Mouse (Mus musculus) heart, embryonic 16.5 days (tissue): ENCODE data around the gene Myl7. TPM values are rescaled to one million over a fixed set of nuclear protein-coding genes. Genes with fewer than 3 reads are reported as not detected.
A peak's percentile ranks its signal among the peaks of the same experiment; 100 is the strongest.

Experiments
- ATAC-seq: fragments of 200-750 bp; cut with Nextera tagmentation; replicated peaks from 2 replicates; pipeline ENCODE4 v1.8.0; 2017; ENCODE audit warnings: moderate number of reproducible peaks; ENCODE audit not compliant: insufficient read depth, low FRiP score; ENCODE audit errors: extremely low read depth
- H3K27ac ChIP-seq: fragments of 300-500 bp; sonication (generic); 2 replicates; pipeline ENCODE4 v1.5.1; 2014; ENCODE audit warnings: mild to moderate bottlenecking, low read length, control low read depth, moderate library complexity
- H3K27me3 ChIP-seq: fragments of 300-500 bp; sonication (generic); 2 replicates; pipeline ENCODE4 v1.6.1; 2014; ENCODE audit warnings: low read length, mixed read lengths; ENCODE audit not compliant: control insufficient read depth, insufficient read depth
- H3K36me3 ChIP-seq: fragments of 300-500 bp; sonication (generic); 2 replicates; pipeline ENCODE4 v1.6.1; 2014; ENCODE audit not compliant: control insufficient read depth, insufficient read depth
- H3K4me1 ChIP-seq: fragments of 300-500 bp; sonication (generic); 2 replicates; pipeline ENCODE4 v1.6.1; 2014; ENCODE audit warnings: low read length, mixed read lengths; ENCODE audit not compliant: control insufficient read depth, insufficient read depth
- H3K4me2 ChIP-seq: fragments of 300-500 bp; sonication (generic); 2 replicates; pipeline ENCODE4 v1.6.1; 2014; ENCODE audit warnings: low read depth, mild to moderate bottlenecking, control low read depth, low read length
- H3K4me3 ChIP-seq: fragments of 300-500 bp; sonication (generic); 2 replicates; pipeline ENCODE4 v1.5.1; 2014; ENCODE audit warnings: mild to moderate bottlenecking, control low read depth, low read length
- H3K9ac ChIP-seq: fragments of 300-500 bp; sonication (generic); 2 replicates; pipeline ENCODE4 v1.6.1; 2014; ENCODE audit warnings: low read length, control low read depth
- H3K9me3 ChIP-seq: fragments of 300-500 bp; sonication (generic); replicated peaks from 2 replicates; pipeline ENCODE4 v1.6.1; 2016; ENCODE audit warnings: low read length; ENCODE audit not compliant: control insufficient read depth
- WGBS: fragments of 180-500 bp; shearing (Covaris S2); extraction: QIAGEN DNeasy Blood & Tissue Kit; methylation state at CpG from one replicate; pipeline ENCODE4 v1.1.7; 2014; 5-methylcytosine and 5-hydroxymethylcytosine counted together
- polyA plus RNA-seq: library from polyadenylated mRNA; unstranded; fragments of >200 nt; fragmentation: Nextera tagmentation; extraction: Ambion mirVana; gene quantifications from 2 replicates; pipeline ENCODE4 v1.2.1, GENCODE M21; 2015

The Myl7 gene
- polyA plus RNA-seq, 1 experiment from 2014 or later = 5,161 TPM

GRCm38 (mm10) chr11:5908642-5909041 is 10.1 kb upstream of the Myl7 start:
- Histone ChIP-seq H3K4me2 (no peak overlapping the region), H3K4me1 (0 out of 2 replicates have a peak, but pooled peaks cover 2% of the 10 kb centered on the region), H3K36me3 (no peaks in the 10 kb centered on the region), H3K9ac (no peak overlapping the region), H3K27me3 (no peaks in the 10 kb centered on the region), H3K4me3 (no peak overlapping the region), H3K9me3 (no peaks in the 10 kb centered on the region), H3K27ac (no peak overlapping the region)
- 62% methylated on average over 4 of the region's 4 CpGs for WGBS
- ATAC-seq = no peak

GRCm38 (mm10) chr11:5907096-5907495 is 8.5 kb upstream of the Myl7 start:
- Histone ChIP-seq H3K4me2 (no peak overlapping the region), H3K4me1 (peaks cover 2% of the 10 kb centered on the region), H3K27ac (no peak overlapping the region), H3K27me3 (no peaks in the 10 kb centered on the region), H3K9me3 (no peaks in the 10 kb centered on the region), H3K9ac (no peak overlapping the region), H3K36me3 (no peaks in the 10 kb centered on the region), H3K4me3 (no peak overlapping the region)
- 70% methylated on average over 5 of the region's 5 CpGs for WGBS
- ATAC-seq = no peak

DNA sequence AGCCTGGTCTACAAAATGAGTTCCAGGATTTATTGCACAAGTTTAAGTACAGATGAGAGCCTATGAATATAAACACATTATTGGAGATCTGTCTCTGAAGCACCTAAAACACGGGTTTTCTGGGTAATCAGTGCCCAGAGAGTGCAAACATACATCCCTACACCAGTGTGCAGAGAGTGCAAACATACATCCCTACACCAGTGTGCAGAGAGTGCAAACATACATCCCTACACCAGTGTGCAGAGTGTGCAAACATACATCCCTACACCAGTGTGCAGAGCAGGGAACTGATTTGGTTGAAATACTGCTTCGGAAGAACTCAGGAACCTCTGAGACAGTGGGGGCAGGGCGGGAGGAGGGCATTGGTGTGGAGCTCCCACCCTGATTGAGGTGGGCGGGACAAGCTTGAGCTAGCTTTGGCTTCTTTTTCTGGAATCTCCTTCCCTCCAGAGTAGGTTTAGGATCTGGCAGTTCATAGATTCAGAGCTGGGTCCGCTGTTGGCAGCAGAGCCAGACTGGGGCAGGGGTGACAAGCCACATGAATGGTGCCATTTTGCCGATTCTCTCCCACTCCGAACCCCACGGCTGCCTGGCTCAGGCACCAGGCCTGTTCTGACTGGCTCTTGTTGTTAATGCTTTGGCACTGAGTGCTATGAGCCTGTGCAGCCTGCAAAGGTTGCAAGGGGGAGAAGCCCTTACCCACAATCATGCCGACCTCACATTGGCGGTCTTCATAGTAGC is 7.4 kb upstream of the Myl7 start:
- no peak overlapping the region for H3K27ac ChIP-seq
- no peaks in the 10 kb centered on the region for H3K27me3 ChIP-seq
- H3K9ac ChIP-seq = no peak overlapping the region
- WGBS = 81% methylated on average over 10 of the region's 10 CpGs
- no peak overlapping the region for H3K4me3 ChIP-seq
- no peaks in the 10 kb centered on the region for H3K36me3 ChIP-seq
- H3K4me1 ChIP-seq = peaks cover 9% of the 10 kb centered on the region
- no peaks in the 10 kb centered on the region for H3K9me3 ChIP-seq
- H3K4me2 ChIP-seq = no peak overlapping the region
- no peak for ATAC-seq

DNA sequence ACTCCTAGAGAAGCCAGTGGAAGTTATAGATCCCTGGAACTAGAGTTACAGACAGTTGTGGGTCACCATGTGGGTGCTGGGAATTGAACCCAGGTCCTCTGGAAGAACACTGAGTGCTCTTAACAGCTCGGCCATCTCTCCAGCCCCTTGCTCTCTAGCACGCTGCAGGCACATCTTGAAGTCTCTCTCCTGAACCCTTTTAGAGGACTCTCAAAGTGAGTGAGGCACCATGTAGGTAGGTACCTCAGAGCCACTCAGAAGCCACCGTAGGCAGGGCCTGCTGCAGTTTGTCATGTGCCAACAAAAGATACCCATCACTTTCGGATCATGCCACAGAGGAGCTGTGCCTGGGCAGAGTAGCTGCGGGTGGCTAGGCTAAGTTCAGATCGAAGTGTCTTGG is 6.3 kb upstream of the Myl7 start:
- no peak overlapping the region for H3K9ac ChIP-seq
- H3K27me3 ChIP-seq = no peaks in the 10 kb centered on the region
- no peak for ATAC-seq
- H3K4me3 ChIP-seq = no peak overlapping the region
- H3K9me3 ChIP-seq = no peaks in the 10 kb centered on the region
- no peak overlapping the region for H3K4me2 ChIP-seq
- whole genome bisulfite sequencing = 87% methylated on average over 6 of the region's 6 CpGs
- H3K36me3 ChIP-seq = no peaks in the 10 kb centered on the region
- peaks cover 9% of the 10 kb centered on the region for H3K4me1 ChIP-seq
- no peak overlapping the region for H3K27ac ChIP-seq

DNA sequence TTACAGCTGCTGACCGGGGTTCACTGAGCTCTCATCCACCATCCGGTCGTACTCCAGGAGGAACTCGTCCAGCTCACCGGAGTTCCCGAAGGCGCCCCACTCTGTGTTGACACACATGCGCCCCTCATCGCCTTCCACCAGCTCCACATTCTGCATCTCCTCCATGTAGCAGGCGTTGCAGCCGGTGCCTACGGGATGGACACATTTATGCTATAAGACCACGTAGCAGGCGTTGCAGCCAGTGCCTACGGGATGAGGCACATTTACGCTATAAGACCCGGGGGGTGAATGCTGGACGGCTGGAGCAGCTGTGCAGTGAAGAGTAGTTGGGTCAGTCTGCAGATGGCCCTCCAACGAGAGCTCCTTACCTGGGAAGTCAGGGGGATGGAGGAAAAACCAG is 5.8 kb upstream of the Myl7 start:
- Histone ChIP-seq H3K9me3 (no peaks in the 10 kb centered on the region), H3K4me2 (no peak overlapping the region), H3K27ac (no peak overlapping the region), H3K4me3 (no peak overlapping the region), H3K27me3 (0 out of 2 replicates have a peak, but pooled peaks cover 1% of the 10 kb centered on the region), H3K9ac (no peak overlapping the region), H3K36me3 (no peaks in the 10 kb centered on the region), H3K4me1 (peaks cover 9% of the 10 kb centered on the region)
- 87% methylated on average over 19 of the region's 19 CpGs for WGBS
- ATAC-seq = no peak

DNA sequence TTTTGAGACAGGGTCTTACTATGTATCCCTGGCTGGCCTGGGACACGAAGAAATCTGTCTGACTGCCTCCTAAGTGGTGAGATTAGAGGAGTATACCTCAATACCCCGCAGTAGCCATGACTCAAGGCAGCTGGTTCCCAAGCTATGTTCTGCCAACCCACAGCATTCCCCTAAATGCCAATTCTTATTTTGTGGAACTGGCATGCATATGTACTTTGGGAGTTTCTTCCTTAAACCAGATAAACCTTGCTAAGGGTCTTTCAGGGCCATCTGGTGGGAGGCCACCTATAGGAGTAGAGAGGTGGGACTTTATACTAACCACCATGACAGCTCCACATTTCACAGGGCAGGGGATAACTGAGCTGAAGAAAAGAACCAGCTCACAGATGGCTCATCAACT is 5.3 kb upstream of the Myl7 start:
- WGBS = 83% methylated on average over 2 of the region's 2 CpGs
- Histone ChIP-seq H3K36me3 (no peaks in the 10 kb centered on the region), H3K9me3 (no peaks in the 10 kb centered on the region)

DNA sequence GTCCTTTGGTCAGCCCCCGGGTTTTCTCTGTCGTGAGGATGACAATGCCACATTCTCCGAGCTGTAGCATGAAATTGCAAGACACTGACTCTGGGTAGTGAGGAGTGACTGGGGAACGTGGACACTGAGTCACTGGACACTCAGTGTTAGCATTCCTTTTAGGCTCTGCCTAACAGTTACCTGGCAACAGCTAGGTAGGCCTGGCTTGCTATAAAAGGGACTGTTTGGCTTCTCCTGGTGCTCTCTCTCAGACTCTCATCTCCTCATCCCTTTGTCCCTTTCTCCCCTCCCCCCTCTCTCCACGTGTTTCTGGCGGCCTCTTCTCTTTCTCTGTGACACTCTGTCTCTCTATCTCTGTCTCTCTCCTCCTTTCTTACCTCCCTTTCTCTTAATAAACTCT is 3.8 kb upstream of the Myl7 start:
- H3K4me2 ChIP-seq = peak overlapping the region; percentile 70
- peaks cover 23% of the 10 kb centered on the region for H3K4me1 ChIP-seq
- WGBS = 23% methylated on average over 6 of the region's 6 CpGs
- H3K36me3 ChIP-seq = no peaks in the 10 kb centered on the region
- no peaks in the 10 kb centered on the region for H3K9me3 ChIP-seq
- H3K27me3 ChIP-seq = 0 out of 2 replicates have a peak, but pooled peaks cover 2% of the 10 kb centered on the region
- no peak for ATAC-seq
- no peak overlapping the region for H3K27ac ChIP-seq
- H3K9ac ChIP-seq = peak overlapping the region; percentile 59; the same call in 1 of the 2 replicates
- H3K4me3 ChIP-seq = peak overlapping the region; percentile 46; the same call in 1 of the 2 replicates

More for the DNA sequence above, 5.3 kb upstream of the Myl7 start:
- no peak for ATAC-seq
- Histone ChIP-seq H3K4me2 (no peak overlapping the region), H3K4me1 (peaks cover 11% of the 10 kb centered on the region), H3K27me3 (0 out of 2 replicates have a peak, but pooled peaks cover 2% of the 10 kb centered on the region), H3K9ac (no peak overlapping the region), H3K4me3 (no peak overlapping the region), H3K27ac (no peak overlapping the region)

DNA sequence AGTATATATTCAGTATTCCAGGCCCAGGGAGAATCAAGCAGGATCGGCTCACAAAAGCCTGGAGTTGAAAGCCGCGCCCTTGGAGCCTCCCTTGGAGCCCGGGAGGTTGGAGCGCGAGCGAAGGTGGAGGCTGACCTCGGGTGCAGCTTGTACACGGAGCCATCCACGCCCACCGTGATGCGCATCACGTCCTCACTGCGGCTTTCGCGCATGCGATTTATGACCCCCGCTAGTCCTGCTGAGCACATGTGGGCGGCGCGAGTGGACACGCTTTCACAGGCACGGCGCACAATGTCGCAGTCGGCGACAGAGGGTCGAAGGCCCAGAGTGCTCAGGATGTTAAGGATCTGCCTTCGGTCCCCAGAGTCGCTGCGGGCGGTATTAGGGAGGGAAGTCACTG is 3.4 kb upstream of the Myl7 start:
- H3K36me3 ChIP-seq = no peaks in the 10 kb centered on the region
- peak overlapping the region; percentile 2; the same call in 1 of the 2 replicates for H3K27ac ChIP-seq
- H3K4me1 ChIP-seq = peaks cover 27% of the 10 kb centered on the region
- 0 out of 2 replicates have a peak, but pooled peaks have one; percentile 39 for ATAC-seq
- no peaks in the 10 kb centered on the region for H3K9me3 ChIP-seq
- peak overlapping the region; percentile 46 for H3K4me3 ChIP-seq
- H3K4me2 ChIP-seq = peak overlapping the region; percentile 70
- 0 out of 2 replicates have a peak, but pooled peaks cover 2% of the 10 kb centered on the region for H3K27me3 ChIP-seq
- 5% methylated on average over 32 of the region's 32 CpGs for WGBS
- H3K9ac ChIP-seq = peak overlapping the region; percentile 59

DNA sequence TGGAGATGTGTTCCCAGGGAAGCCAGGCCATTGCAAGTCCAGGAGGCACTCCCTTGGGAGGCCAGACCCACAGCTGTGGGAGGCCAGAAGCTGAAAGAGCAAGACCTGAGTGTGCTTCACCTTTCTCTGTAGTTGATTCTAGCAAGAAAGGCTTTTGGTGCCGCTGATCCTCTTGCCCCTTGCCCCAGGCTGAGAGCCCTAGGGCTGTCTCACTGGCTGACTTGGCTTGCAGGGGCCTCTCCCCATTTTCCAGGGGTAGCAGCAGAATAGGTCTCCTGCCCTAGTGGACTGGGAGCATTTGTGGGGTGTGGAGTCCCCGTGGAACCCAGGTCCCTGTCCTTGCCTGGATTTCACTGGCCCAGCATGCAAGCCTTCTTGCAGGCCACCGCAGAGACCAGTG is 2.7 kb upstream of the Myl7 start:
- ATAC-seq = no peak
- peak overlapping the region; percentile 46; the same call in 1 of the 2 replicates for H3K4me3 ChIP-seq
- H3K9ac ChIP-seq = peak overlapping the region; percentile 59
- H3K27me3 ChIP-seq = 0 out of 2 replicates have a peak, but pooled peaks cover 2% of the 10 kb centered on the region
- H3K9me3 ChIP-seq = no peaks in the 10 kb centered on the region
- H3K36me3 ChIP-seq = no peaks in the 10 kb centered on the region
- H3K4me1 ChIP-seq = peaks cover 27% of the 10 kb centered on the region
- peak overlapping the region; percentile 2; the same call in 1 of the 2 replicates for H3K27ac ChIP-seq
- H3K4me2 ChIP-seq = peak overlapping the region; percentile 70
- 34% methylated on average over 3 of the region's 3 CpGs for WGBS
